Mouse (Mus musculus): Measurements from ENCODE around the gene Homer3.
A peak's percentile ranks its signal among the peaks of the same experiment; 100 is the strongest.

Gene Homer3

DNA sequence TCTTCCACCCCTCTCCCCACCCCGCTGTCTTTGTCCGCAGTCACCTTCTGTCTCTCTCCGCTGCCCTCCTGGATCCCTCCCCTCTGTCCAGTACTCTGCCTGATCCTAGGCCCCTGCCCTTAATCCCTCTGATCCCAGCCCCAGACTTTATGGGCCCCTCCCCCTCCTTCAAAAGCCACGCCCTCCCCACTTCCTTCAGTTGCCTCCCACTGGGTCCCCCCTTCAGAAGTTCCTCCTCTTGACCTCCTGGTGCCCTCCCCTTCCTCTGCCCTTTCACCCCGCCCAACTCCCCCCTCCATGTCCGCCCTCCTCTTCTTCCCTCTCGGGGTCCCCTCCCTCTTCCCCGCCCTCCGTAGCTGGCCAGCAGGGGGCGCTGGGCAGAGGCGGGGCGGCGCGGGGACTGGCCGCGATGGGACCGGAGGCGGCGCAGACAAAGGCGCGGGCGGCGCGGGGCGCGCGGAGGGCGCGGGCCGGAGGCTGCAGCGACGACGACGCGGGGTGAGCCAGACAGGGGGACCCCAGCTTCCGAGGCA, at the start of gene Homer3:
Gene Homer3, plus strand, starts transcription at position 225 of the 533 bp plus-strand sequence.
- DNase-seq: peak; percentile 92 to 95

DNA sequence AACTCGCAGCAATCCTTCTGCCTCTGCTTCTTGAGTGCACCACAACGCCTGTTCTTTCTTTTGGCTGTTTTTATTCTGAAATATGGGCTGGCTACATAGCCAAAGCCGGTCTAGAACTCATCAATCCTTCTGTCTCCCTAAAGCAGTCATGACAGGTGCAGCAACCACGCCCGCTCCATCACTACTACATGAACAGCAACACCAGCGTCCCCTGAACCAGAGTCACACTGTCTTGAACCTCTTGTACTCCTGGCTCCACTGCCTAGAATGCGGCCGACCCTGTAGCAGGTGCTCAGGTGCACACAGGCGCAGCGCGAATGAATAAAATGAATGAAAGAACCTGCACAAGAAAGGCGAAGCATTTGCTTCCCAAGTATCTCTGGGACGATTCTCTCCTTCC, 49.0 kb upstream of the Homer3 start:
- no peak for DNase-seq

DNA sequence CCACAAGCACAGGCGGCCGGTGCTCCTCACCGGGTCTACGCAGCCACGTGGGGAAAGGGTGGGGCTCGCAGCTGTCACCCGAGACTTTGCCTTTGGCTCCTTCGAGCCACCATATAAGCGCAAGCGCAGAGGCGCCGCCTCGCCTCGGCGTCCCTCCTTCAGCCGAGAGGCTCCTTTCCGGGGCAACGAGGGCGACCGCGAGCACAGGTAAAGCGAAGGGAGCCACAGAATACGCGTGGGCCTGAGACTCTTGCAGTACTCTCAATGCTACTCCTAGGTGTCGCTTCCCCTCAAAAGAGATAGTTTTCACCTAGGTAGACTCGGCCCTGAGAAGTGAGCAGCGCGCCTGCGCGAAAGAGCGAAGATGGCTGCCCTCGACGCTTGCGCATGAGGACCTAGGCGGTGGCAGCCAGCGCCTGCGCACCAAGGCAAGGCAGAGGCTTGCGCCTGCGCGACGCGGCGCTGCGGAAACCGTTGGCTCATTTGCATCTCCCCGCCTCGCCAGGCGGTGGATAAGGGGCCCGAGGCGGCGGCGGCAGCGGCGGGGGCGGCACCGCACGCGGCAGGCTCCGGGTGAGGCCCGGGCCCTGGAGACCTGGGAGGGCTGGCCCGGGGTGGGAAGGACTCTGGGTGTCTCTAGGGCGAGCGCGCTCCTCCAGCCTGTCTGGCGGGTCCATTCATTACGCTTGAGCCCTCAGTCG, 48.4 kb upstream of the Homer3 start, which contains the start of the genes Sugp2 and Armc6:
Gene Sugp2, plus strand, starts transcription at position 147 of the 701 bp plus-strand sequence.
Gene Armc6, minus strand, starts transcription at position 387 of the 701 bp plus-strand sequence.
- DNase-seq: peak; percentile 96 to 97

DNA sequence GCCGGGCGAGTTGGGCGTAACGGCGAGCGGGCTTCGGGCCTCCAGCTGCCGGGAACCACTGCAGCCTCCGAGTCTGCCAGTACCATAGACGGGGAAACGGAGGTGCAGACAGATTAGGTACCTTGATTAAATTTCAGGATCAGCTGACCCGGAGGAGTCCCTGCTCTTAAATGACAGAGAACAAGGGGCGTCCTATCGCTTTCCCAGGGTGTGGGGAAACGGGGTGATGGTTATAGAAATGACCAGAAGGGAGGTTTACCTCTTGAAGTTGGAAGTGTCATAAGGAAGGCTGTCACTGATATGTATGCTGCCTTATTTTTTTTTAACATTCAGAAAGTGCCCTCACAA, 47.9 kb upstream of the Homer3 start:
- DNase-seq: no peak

DNA sequence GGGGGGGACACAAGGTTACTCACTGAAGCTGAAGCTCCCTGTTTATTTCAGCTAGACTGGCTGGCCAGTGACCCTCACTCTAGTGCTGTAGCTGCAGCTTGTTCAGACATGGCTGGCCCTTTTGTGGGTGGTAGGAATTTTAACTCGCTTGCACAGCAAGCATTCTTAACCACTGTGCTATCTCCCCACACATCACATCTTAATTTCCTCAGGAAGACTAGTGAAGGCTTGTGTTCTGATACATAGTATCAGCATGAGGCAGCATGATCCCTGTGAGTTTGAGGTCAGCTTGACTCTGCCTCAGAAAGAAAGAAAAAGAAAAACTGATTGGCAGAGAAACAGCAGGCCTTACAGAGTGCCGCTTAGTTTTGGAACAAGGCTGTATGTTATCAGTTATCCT, 44.8 kb upstream of the Homer3 start:
- no peak for DNase-seq

DNA sequence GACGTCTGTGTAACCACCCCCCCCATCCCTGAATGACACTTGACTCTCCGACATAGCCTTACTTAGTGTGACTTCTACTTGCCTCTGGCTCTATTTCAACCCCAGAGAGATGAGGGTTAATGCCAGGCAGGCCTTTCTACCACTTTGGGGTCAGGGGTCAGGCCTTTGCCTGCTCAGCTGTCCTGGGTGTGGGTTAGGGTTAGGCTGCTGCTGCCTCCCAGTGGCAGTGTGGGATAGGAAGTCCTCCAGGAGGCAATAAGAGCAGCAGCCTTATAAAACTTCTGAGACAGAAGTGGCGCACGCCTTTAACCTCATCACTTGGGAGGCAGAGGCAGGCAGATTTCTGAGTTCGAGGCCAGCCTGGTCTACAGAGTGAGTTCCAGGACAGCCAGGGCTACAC, 42.0 kb upstream of the Homer3 start:
- DNase-seq: peak in 1 of 2 experiments; percentile 51

DNA sequence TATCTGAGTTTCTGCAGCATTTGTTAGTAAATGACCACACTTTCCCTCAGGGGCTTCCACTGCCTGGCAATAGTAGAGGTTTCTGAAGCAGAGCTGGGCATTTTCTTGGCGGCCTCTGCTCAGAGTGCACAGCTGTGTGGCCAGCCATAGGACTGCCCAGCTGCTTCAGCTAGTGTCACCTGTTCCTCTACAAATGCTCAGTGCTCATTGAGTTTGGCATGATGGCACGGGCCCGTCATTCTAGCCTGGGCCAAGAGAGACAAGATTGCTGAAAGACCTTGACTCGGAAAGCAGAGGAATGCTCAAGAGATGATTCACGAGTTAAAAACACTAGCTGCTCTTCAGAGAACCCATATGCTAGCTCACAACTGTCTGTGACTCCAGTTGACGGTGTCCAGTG, 36.0 kb upstream of the Homer3 start:
- no peak for DNase-seq

DNA sequence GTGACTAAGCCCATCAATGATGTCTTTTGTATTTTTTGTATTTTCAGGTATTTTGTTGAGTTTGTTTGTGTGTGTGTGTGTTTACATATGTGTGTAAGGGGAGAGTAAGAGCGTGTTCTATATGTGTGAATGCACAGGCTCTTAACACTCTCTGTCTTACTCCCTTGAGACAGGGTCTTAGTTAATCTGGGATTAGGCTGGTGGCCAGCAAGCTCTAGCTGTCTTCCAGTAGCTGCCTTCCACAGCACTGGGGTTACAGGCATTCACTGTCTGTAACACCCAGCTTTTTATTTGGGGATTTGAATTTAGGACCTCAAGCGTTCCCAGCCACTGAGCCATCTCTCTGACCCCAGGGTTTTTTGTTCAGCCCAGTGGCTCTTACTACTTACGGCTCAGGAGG, 34.8 kb upstream of the Homer3 start:
- no peak for DNase-seq

DNA sequence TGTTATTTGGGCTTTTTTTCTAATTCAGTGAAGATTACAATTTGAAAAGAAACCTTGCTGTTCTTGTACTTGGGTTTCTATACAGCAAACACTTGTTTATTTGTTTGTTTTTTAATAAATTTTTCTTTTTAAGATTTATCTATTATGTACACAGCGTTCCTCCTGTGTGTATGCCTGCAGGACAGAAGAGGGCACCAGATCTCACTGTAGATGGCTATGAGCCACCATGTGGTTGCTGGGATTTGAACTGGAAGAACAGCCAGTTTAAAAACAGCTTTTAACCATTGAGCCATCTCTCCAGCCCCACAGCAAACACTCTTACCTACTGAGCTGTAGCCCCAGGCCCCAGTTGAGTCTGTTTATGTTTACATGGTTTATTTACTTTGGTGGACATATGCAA, 28.0 kb upstream of the Homer3 start:
- DNase-seq: no peak

DNA sequence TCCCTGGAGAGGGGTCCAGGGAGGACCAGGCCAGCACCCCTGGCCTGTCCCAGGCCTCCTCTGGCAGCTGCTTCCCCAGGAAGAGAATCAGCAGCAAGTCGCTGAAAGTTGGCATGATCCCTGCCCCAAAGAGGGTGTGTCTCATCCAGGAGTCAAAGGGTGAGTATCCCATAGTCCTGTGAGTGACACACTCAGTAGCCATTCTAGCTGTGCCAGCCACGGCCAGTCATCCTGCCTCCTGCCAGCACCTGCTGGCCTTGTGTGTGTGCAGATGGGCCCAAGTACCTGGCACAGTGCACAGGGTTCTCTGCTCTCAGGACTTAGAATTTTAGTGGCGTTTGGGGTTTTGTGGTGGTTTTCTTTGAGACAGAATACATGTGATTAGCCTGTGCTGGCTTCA, 25.2 kb upstream of the Homer3 start:
- no peak for DNase-seq

DNA sequence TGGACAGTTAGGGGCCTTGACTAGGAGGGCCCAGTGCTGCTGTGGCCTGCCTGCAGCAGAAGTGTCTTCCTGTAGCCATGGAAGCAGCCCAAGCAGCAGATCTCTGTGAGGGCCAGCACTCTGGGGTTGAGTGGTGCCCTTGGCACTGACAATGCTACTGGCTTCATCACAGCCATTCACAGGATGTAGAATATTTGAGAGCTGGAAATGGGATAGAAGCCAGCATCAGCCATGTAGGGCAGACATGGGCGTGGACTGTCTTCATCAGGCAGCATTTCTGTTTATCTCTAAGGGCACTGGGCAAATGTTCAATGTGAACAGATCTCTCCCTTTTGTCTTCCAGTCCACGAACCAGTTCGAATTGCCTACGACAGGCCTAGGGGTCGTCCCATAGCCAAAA, 24.0 kb upstream of the Homer3 start:
- DNase-seq: no peak

DNA sequence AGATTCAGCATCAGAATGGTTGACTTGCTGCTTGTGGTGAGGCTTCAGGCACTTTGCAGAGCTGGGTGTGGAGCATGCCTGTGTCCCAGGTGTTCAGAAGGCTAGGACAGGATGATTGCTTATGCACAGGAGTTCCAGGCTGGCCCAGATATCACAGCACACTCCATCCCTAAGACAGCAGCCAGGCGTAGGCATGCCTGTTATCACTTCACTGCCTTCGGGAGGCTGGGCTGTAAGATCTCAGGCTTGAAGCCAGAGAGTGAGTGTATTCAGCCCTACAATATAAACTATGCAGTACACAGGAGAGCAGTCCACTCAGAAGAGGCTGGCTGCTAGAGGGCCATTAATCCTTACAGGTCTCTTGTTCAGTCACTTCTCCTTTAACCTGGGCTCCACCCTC, 23.6 kb upstream of the Homer3 start:
- no peak for DNase-seq

DNA sequence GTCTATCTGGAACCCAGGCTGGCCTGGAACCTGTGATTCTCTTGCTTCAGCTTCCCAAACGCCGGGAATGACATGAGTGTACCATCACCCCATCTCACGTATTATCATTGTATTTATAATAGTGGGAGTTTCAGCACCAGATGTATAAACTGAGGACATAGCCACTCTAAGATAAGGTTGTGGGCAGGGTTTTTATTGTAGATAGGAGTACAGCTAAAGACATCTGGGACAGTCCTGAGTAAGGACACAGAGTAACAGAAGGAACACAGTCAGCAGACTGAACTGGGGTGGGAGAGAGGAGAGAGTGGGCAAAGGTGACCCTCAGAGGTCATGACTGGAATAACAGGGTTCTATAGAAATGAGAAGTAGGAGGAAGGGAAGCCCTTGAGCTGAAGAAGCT, 15.0 kb upstream of the Homer3 start:
- no peak for DNase-seq

DNA sequence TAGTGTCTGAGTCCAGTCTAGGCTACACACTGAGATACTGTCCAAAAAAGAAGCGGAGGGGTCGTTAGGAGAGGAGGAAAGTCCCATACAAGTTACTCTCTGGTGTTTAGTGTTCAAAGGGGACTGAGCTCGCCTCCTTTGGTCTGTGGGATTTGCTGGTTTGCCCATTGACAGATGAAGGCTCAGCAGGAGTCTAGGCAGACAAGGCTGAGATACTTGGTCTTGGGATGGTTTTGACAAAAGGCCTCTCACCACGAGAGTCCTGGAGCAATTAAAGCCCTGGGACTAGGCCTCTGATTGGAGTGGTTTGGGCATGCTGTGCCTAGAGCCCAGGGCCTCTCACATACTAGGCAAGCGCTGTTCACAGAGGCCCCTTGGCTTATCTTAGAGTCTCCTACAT, 14.3 kb upstream of the Homer3 start:
- DNase-seq: no peak

DNA sequence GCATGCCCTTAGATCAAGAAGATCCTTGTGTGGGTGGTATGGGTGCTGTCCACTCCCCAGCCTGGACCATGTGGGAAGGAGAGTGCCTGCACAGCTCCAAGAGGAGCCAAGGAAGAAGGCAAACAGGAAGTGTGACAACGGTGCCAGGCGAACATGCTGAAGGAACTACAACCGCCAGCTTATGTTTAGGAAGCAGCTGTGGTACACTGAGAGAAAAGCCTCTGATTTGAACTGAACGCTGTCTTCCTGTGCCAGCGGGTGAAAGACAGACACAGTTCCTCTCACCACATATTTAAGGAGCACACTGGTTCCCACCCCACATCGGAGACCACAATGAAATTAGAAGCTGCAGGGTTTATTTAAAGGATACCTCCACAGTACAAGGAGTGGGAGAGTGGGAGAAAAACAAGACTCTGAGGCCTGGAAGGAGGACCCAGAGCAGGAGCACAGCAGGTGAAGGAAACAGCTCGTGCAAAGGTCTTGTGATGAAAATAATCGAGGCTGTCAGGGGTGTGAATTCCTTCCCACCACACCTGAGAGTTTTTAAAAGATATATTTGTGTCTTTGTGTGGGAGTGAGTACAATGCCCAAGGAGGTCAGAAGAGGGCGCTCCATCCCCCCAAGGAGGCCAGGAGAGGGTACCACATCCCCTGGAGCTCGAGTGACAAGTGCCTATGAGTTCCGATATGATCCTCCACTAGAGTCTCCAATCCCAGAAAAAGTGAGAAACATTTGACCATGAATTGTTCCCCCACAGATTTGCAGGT, 13.6 kb upstream of the Homer3 start:
- DNase-seq: peak; percentile 14 to 64

DNA sequence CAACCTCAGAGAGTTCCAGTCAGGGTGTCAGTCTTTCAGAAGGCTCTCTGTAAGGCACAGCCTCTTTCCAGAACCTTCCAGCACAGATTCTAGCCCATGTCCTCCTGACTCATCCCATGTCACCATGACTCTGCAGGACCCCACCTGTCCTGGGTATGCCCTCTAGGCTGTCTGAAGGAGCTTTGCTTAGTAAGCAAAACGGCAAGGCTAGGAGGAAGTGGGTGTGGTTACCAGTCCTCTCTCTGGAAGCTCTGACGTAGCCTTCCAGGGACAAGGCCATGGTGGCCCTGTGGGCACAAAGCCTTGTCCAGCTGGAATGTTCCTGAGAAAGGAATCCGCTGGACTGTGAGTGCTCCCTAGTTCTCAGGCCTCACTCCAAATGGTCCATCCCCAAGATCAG, 9.7 kb upstream of the Homer3 start:
- DNase-seq: peak; percentile 40 to 53

DNA sequence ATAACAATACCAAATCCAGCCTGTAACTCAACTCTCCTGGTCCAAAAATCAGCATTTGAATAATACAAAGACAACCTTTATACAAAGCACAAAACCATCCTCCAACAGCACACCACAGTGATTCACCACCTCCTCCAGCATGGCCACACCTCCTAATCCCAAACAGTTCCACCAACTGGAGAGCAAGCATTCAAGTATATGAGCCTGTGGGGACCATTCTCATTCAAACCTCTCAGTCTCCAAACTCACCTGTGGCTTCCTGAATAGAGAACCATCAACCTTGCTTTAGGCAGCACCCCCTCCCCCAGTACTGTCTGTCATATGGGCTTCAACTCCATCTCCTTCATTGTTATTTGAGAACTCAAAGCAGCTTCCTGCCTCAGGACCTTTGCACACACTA, 8.3 kb upstream of the Homer3 start:
- DNase-seq: no peak

DNA sequence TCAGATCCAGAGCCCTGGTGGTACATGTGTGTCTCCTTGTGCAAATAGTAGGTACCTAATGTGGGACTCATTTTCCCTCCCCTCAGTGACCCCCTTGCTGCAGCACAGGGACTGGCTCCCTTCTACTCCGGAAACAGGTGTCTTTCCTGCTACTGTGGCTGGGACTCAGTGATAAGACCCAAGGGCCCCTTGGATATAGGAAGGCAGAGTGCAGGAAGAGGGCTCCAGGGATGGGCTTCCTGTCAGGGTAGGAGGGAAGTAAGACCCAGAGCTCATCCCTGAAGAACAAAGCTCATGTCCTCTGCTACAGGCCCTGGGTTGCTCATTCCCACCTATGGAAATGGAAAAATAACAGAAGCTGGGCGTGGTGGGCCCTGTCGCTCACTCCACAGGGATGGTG, 6.2 kb upstream of the Homer3 start:
- DNase-seq: peak; percentile 40 to 68

DNA sequence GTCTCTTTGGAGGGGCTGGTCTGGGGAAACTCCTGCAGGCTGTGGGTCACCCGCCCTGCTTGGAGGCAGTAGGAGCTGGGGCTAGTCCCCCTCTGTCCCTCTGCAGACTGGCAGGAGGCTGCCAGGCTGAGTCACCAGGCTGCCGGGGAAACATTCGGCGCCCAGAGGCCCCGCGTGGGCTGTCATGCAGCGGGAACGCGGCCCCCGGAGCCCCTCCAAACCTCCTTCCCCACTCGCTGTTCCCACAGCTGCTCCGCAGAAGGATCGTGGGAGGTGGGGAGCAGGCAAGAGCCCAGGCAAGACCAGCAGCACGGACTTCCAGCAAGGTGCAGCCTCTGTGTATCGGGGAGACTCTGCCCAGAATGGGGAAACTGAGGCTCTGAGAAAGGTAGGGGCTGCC, 4.5 kb upstream of the Homer3 start:
- DNase-seq: no peak

DNA sequence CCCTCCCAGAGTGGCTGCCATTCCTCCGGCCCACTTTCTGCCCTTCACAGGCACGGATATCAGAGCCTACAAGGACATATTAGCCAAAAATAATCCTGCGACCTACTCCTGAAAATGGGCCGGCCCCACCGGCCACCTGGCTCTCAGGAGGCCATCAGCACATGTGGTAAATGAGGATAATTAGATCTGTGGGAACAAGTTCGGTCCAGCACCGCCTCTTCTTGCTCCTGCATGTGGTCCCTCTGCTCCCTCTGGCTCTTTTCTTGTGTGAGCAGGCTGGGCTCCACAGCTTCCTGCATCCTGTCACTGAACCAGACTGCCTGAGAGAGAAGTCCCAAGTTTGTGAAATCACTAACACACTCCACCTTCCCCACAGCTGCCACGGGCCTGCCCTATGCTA, 3.4 kb upstream of the Homer3 start:
- no peak for DNase-seq

DNA sequence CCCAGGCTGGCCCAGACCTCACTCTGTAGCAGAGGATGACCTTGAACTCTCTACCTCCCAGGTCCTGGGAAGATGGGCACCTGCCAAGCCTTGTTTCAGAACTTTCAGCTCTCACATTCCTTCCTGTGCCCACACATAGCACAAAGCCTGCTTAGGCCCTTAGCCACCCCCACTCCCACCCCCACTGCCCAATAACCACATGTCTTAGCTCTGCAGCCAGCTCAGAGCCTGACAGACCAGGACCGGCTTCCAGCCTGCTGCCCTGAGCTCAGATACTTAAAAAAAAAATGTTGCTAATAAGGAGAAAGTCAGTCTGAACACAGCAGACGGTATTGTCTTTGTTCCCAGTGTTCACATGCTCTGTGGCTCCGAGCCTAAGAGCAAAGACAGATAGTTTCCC, 1.6 kb upstream of the Homer3 start:
- DNase-seq: no peak

DNA sequence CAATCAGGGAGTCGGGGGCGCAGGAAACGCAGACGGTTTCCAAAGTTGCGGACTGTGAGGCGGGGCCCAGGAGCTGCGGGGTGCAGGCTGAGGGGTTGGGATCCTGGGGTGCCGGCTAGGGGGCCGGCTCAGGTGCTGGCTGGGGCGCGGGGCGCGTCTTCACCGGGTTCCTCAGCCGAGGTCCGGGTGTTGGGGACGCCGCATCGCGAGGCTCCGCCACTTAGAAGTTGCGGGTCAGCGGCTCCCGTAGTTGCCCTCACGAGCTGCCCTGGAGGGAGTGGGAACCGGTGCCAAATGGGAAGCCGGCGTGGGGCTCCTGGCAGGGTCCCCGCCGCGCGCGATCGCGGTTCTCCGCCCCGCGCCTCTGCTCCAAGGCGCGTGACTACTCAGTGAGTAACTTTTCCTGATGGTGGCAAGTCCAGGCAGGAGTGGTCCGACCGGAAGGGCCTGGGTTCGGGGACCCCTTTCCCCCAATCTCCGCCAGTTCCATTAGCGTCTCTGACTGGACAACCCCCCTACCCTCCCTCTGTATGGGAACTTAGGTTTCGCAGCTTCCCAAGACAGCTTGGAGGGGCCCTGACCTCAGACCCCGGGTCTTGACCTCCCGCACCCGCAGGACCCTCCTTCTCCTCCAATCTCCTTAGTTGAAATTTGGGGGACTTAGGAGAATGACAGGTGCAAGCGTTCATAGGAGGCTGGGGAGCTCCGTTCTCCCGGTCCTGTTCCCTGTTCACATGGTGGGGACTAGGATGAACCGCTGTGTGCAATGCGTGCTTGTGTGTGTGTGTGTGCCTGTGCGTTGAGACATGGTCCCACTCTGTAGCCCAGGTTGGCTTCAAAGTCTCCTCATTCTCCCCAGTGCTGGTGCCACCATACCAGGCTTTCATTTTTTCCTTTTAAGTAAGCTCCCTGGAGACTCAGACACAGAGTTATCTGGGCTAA, 780 bp downstream of the Homer3 start:
- peak; percentile 12 to 45 for DNase-seq

DNA sequence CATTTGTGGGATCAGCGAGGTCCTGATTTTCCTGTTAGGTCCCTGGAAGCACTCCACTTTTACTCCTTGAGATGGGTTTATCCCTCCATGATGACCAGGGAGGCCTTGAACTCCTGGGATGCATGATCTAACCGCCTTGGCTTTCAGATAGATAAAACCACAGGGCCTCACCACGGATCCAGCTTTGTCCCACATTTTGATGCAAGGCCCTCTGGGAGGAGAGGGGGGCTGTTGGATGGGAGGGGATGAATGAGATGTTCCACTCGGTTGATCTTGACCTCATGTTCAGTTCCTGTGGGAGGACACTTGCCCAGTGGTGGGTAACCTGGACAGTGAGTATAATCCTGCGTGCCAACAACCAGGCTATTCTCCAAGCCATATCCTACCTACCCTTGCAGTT, 1.8 kb downstream of the Homer3 start:
- no peak for DNase-seq

Data from kidney, postnatal 36 days (tissue).